Mouse (Mus musculus): ENCODE data around the gene Ptprcap. TPM values are rescaled to one million over a fixed set of nuclear protein-coding genes. Genes with fewer than 3 reads are reported as not detected.

Ptprcap gene
- polyA plus RNA-seq, 1 experiment from 2014 or later: 1.3 TPM

- Histone ChIP-seq H3K4me3 (ENCODE audit: low read depth, low read length) (peak overlapping the region; percentile 62), H3K36me3 (replicated peaks; ENCODE audit: control insufficient read depth, insufficient read depth, low read depth, low read length) (no peaks in the 10 kb centered on the region; the same call in 1 of the 2 replicates), H3K4me2 (ENCODE audit: low read depth, low read length) (peak overlapping the region; percentile 92), H3K9ac (replicated peaks; ENCODE audit: low read length) (peak overlapping the region; percentile 66), H3K27ac (replicated peaks; ENCODE audit: low read depth, low read length) (no peak overlapping the region), H3K4me1 (ENCODE audit: control insufficient read depth, insufficient read depth, low read length) (peaks cover 3% of the 10 kb centered on the region; the same call in 1 of the 2 replicates), H3K9me3 (replicated peaks; ENCODE audit: control insufficient read depth, low read length) (no peaks in the 10 kb centered on the region), H3K27me3 (ENCODE audit: control insufficient read depth, insufficient read depth, low read length) (no peaks in the 10 kb centered on the region)
- DNase-seq (ENCODE audit: low spot score): no peak
- 35% methylated on average over 7 of the region's 7 CpGs for WGBS
- no peak for ATAC-seq (replicated peaks; ENCODE audit: insufficient number of reproducible peaks, low FRiP score, low TSS enrichment, low read depth)
Measured at GRCm38 (mm10) chr19:4202149-4202548, 48.7 kb downstream of the Ptprcap start.

- no peaks in the 10 kb centered on the region; the same call in 1 of the 2 replicates for H3K36me3 ChIP-seq (replicated peaks; ENCODE audit: control insufficient read depth, insufficient read depth, low read depth, low read length)
- H3K9ac ChIP-seq (replicated peaks; ENCODE audit: low read length): no peak overlapping the region
- no peak for ATAC-seq (replicated peaks; ENCODE audit: insufficient number of reproducible peaks, low FRiP score, low TSS enrichment, low read depth)
- no peak overlapping the region for H3K4me2 ChIP-seq (ENCODE audit: low read depth, low read length)
- no peak overlapping the region for H3K4me3 ChIP-seq (ENCODE audit: low read depth, low read length)
- WGBS: 56% methylated on average over 3 of the region's 3 CpGs
- H3K27me3 ChIP-seq (ENCODE audit: control insufficient read depth, insufficient read depth, low read length): no peaks in the 10 kb centered on the region
- H3K27ac ChIP-seq (replicated peaks; ENCODE audit: low read depth, low read length): no peak overlapping the region
- DNase-seq (ENCODE audit: low spot score): no peak
- H3K9me3 ChIP-seq (replicated peaks; ENCODE audit: control insufficient read depth, low read length): no peaks in the 10 kb centered on the region
- H3K4me1 ChIP-seq (ENCODE audit: control insufficient read depth, insufficient read depth, low read length): peaks cover 3% of the 10 kb centered on the region; the same call in 1 of the 2 replicates
Measured at GRCm38 (mm10) chr19:4203148-4203547, 49.7 kb downstream of the Ptprcap start.

GRCm38 (mm10) chr19:4203604-4204326, 50.4 kb downstream of the Ptprcap start:
- Histone ChIP-seq H3K4me2 (ENCODE audit: low read depth, low read length) (no peak overlapping the region), H3K9ac (replicated peaks; ENCODE audit: low read length) (no peak overlapping the region; the same call in 1 of the 2 replicates), H3K4me3 (ENCODE audit: low read depth, low read length) (no peak overlapping the region), H3K9me3 (replicated peaks; ENCODE audit: control insufficient read depth, low read length) (no peaks in the 10 kb centered on the region), H3K27ac (replicated peaks; ENCODE audit: low read depth, low read length) (no peak overlapping the region), H3K27me3 (ENCODE audit: control insufficient read depth, insufficient read depth, low read length) (no peaks in the 10 kb centered on the region), H3K36me3 (replicated peaks; ENCODE audit: control insufficient read depth, insufficient read depth, low read depth, low read length) (no peaks in the 10 kb centered on the region; the same call in 1 of the 2 replicates), H3K4me1 (ENCODE audit: control insufficient read depth, insufficient read depth, low read length) (peaks cover 3% of the 10 kb centered on the region; the same call in 1 of the 2 replicates)
- ATAC-seq (replicated peaks; ENCODE audit: insufficient number of reproducible peaks, low FRiP score, low TSS enrichment, low read depth) (no peak), DNase-seq (ENCODE audit: low spot score) (no peak)
- 63% methylated on average over 13 of the region's 13 CpGs for WGBS

- no peaks in the 10 kb centered on the region for H3K27me3 ChIP-seq (ENCODE audit: control insufficient read depth, insufficient read depth, low read length)
- H3K4me2 ChIP-seq (ENCODE audit: low read depth, low read length): no peak overlapping the region
- WGBS: 60% methylated on average over 4 of the region's 4 CpGs
- no peak for DNase-seq (ENCODE audit: low spot score)
- peaks cover 3% of the 10 kb centered on the region; the same call in 1 of the 2 replicates for H3K4me1 ChIP-seq (ENCODE audit: control insufficient read depth, insufficient read depth, low read length)
- no peaks in the 10 kb centered on the region for H3K9me3 ChIP-seq (replicated peaks; ENCODE audit: control insufficient read depth, low read length)
- no peak overlapping the region for H3K4me3 ChIP-seq (ENCODE audit: low read depth, low read length)
- H3K9ac ChIP-seq (replicated peaks; ENCODE audit: low read length): no peak overlapping the region
- no peaks in the 10 kb centered on the region; the same call in 1 of the 2 replicates for H3K36me3 ChIP-seq (replicated peaks; ENCODE audit: control insufficient read depth, insufficient read depth, low read depth, low read length)
- no peak for ATAC-seq (replicated peaks; ENCODE audit: insufficient number of reproducible peaks, low FRiP score, low TSS enrichment, low read depth)
- H3K27ac ChIP-seq (replicated peaks; ENCODE audit: low read depth, low read length): no peak overlapping the region
Measured at GRCm38 (mm10) chr19:4204889-4205288, 51.5 kb downstream of the Ptprcap start.

Other genes with a start within 250 kb of the Ptprcap start
- gene Tcirg1, start 246.5 kb upstream of the Ptprcap start, polyA plus RNA-seq (2014; fragmentation: Nextera tagmentation; extraction: Ambion mirVana): 16.3 and 21.8 TPM in 2 replicates
- gene Ndufs8, start 240.8 kb upstream of the Ptprcap start, polyA plus RNA-seq (2014; fragmentation: Nextera tagmentation; extraction: Ambion mirVana): 248 and 267 TPM in 2 replicates
- 0.49 and 1.00 TPM in 2 replicates for gene Aldh3b1, start 223.8 kb upstream of the Ptprcap start, polyA plus RNA-seq (2014; fragmentation: Nextera tagmentation; extraction: Ambion mirVana)
- 6.0 and 6.3 TPM in 2 replicates for gene Unc93b1, start 218.4 kb upstream of the Ptprcap start, polyA plus RNA-seq (2014; fragmentation: Nextera tagmentation; extraction: Ambion mirVana)
- not detected in 2 replicates for gene Aldh3b3, start 195.0 kb upstream of the Ptprcap start, polyA plus RNA-seq (2014; fragmentation: Nextera tagmentation; extraction: Ambion mirVana)
- 1.2 and 1.6 TPM in 2 replicates for gene Aldh3b2, start 181.3 kb upstream of the Ptprcap start, polyA plus RNA-seq (2014; fragmentation: Nextera tagmentation; extraction: Ambion mirVana)
- 2.3 and 3.5 TPM in 2 replicates for gene Acy3, start 167.0 kb upstream of the Ptprcap start, polyA plus RNA-seq (2014; fragmentation: Nextera tagmentation; extraction: Ambion mirVana)
- 0.26 TPM in 1 of 2 replicates, not detected in the other for gene Tbx10, start 160.9 kb upstream of the Ptprcap start, polyA plus RNA-seq (2014; fragmentation: Nextera tagmentation; extraction: Ambion mirVana)
- gene Nudt8, start 153.0 kb upstream of the Ptprcap start, polyA plus RNA-seq (2014; fragmentation: Nextera tagmentation; extraction: Ambion mirVana): 24.2 and 26.6 TPM in 2 replicates
- 1.3 and 1.4 TPM in 2 replicates for gene Gm49405, start 153.0 kb upstream of the Ptprcap start, polyA plus RNA-seq (2014; fragmentation: Nextera tagmentation; extraction: Ambion mirVana)
- 2.2 TPM in 2 replicates for gene Doc2g, start 150.3 kb upstream of the Ptprcap start, polyA plus RNA-seq (2014; fragmentation: Nextera tagmentation; extraction: Ambion mirVana)
- gene Ndufv1, start 140.8 kb upstream of the Ptprcap start, polyA plus RNA-seq (2014; fragmentation: Nextera tagmentation; extraction: Ambion mirVana): 190 and 205 TPM in 2 replicates
- gene Gstp1, start 115.6 kb upstream of the Ptprcap start, polyA plus RNA-seq (2014; fragmentation: Nextera tagmentation; extraction: Ambion mirVana): 405 and 453 TPM in 2 replicates
- 2.2 and 2.3 TPM in 2 replicates for gene Gstp2, start 107.6 kb upstream of the Ptprcap start, polyA plus RNA-seq (2014; fragmentation: Nextera tagmentation; extraction: Ambion mirVana)
- gene Gstp3, start 94.0 kb upstream of the Ptprcap start, polyA plus RNA-seq (2014; fragmentation: Nextera tagmentation; extraction: Ambion mirVana): not detected in 2 replicates
- gene Cabp2, start 72.0 kb upstream of the Ptprcap start, polyA plus RNA-seq (2014; fragmentation: Nextera tagmentation; extraction: Ambion mirVana): not detected in 2 replicates
- gene Cdk2ap2, start 56.4 kb upstream of the Ptprcap start, polyA plus RNA-seq (2014; fragmentation: Nextera tagmentation; extraction: Ambion mirVana): 58.6 and 69.0 TPM in 2 replicates
- 6.3 and 7.3 TPM in 2 replicates for gene Pitpnm1, start 53.6 kb upstream of the Ptprcap start, polyA plus RNA-seq (2014; fragmentation: Nextera tagmentation; extraction: Ambion mirVana)
- 68.3 and 85.1 TPM in 2 replicates for gene Aip, start 27.7 kb upstream of the Ptprcap start, polyA plus RNA-seq (2014; fragmentation: Nextera tagmentation; extraction: Ambion mirVana)
- gene Gpr152, start 13.8 kb upstream of the Ptprcap start, polyA plus RNA-seq (2014; fragmentation: Nextera tagmentation; extraction: Ambion mirVana): not detected in 2 replicates
- not detected in 2 replicates for gene Cabp4, start 9.6 kb upstream of the Ptprcap start, polyA plus RNA-seq (2014; fragmentation: Nextera tagmentation; extraction: Ambion mirVana)
- 108 and 122 TPM in 2 replicates for gene Coro1b, start 5.0 kb upstream of the Ptprcap start, polyA plus RNA-seq (2014; fragmentation: Nextera tagmentation; extraction: Ambion mirVana)
- gene Rps6kb2, start 9.8 kb downstream of the Ptprcap start, polyA plus RNA-seq (2014; fragmentation: Nextera tagmentation; extraction: Ambion mirVana): 42.0 and 42.3 TPM in 2 replicates
- gene Carns1, start 21.9 kb downstream of the Ptprcap start, polyA plus RNA-seq (2014; fragmentation: Nextera tagmentation; extraction: Ambion mirVana): 2.0 TPM in 2 replicates
- gene Tbc1d10c, start 37.7 kb downstream of the Ptprcap start, polyA plus RNA-seq (2014; fragmentation: Nextera tagmentation; extraction: Ambion mirVana): 0.96 and 1.4 TPM in 2 replicates
- gene Ppp1ca, start 38.5 kb downstream of the Ptprcap start, polyA plus RNA-seq (2014; fragmentation: Nextera tagmentation; extraction: Ambion mirVana): 955 and 1,002 TPM in 2 replicates
- 46.8 and 49.5 TPM in 2 replicates for gene Rad9a, start 48.1 kb downstream of the Ptprcap start, polyA plus RNA-seq (2014; fragmentation: Nextera tagmentation; extraction: Ambion mirVana)
- gene Clcf1, start 60.6 kb downstream of the Ptprcap start, polyA plus RNA-seq (2014; fragmentation: Nextera tagmentation; extraction: Ambion mirVana): 4.6 and 5.0 TPM in 2 replicates
- gene AC109138.7, start 60.8 kb downstream of the Ptprcap start, polyA plus RNA-seq (2014; fragmentation: Nextera tagmentation; extraction: Ambion mirVana): not detected in 2 replicates
- 12.7 and 13.0 TPM in 2 replicates for gene Pold4, start 78.3 kb downstream of the Ptprcap start, polyA plus RNA-seq (2014; fragmentation: Nextera tagmentation; extraction: Ambion mirVana)
- 2.7 and 4.8 TPM in 2 replicates for gene Ssh3, start 115.6 kb downstream of the Ptprcap start, polyA plus RNA-seq (2014; fragmentation: Nextera tagmentation; extraction: Ambion mirVana)
- 5.6 and 6.4 TPM in 2 replicates for gene Ankrd13d, start 129.5 kb downstream of the Ptprcap start, polyA plus RNA-seq (2014; fragmentation: Nextera tagmentation; extraction: Ambion mirVana)
- gene Grk2, start 152.6 kb downstream of the Ptprcap start, polyA plus RNA-seq (2014; fragmentation: Nextera tagmentation; extraction: Ambion mirVana): 13.5 and 18.9 TPM in 2 replicates
- gene Kdm2a, start 244.7 kb downstream of the Ptprcap start, polyA plus RNA-seq (2014; fragmentation: Nextera tagmentation; extraction: Ambion mirVana): 43.5 and 48.3 TPM in 2 replicates